Mouse (Mus musculus) CD4-positive, CD25-positive, alpha-beta regulatory T cell, adult 4 months (primary cell): Measurements from ENCODE around the gene Ccnc. TPM values are rescaled to one million over a fixed set of nuclear protein-coding genes. Genes with fewer than 3 reads are reported as not detected.
"Not testable (repeated sequence)": the region's sequence is repeated elsewhere in the genome, so short reads cannot be mapped to it uniquely, and the experiment has no call there.

Experiments used
- ATAC-seq: one replicate; pipeline ENCODE4 v1.8.0; 2017
- polyA plus RNA-seq, 2 experiments: library from polyadenylated mRNA; unstranded; fragments of 100-300 nt; shearing (Covaris generic); gene quantifications; one replicate each; pipeline ENCODE4 v1.2.1; 2017

The Ccnc gene
- polyA plus RNA-seq, 2 experiments from 2014 or later = 40.5 to 51.1 TPM

DNA sequence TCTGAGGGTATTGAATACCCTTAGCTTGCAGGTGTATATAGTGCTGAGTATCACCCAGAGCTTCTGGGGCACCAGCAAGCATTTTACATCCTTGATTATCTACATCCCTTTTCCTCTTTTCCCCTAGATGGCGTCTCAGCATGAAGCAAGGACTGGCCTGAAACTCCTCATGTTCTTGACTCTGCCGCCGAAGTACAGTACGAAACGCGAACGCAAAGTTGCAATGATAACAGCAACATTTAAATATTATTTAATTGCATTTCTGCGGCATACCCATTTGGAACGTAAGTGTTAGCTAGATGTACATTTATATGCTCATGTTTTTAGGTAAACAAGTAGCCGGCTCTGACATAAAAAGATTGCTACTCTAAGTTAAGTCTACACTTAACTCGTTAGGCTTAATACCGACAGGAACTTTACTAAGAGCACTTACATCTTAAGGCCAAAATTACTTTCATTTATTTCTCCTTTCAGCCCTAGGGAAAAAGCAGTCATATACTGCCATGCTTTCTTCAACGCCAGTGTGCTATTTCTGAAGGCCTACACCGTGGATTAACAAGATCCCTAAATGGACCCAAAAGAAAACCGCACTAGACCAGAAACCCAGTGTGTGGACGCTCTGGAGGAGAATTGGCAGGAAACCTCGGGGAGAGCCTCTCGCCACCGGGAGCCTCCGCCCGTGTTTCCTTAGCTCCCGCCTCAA is 438 bp upstream of the Ccnc start:
- peak; percentile 31 for ATAC-seq

DNA sequence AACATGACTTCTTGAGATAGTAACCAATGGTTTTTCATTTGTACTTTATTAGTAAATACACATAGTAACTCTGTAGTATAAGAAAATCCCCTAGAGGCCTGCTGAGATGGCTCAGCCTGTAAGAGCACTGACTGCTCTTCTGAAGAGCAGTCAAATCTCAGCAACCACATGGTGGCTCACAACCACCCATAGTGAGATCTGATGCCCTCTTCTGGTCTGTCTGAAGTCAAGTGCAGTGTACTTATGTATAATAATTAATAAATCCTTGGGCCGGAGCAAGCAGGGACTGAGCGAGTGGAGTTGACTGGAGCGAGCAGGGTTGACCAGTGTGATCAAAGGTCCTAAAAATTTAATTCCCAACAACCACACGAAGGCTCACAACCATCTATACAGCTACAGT is 11.7 kb downstream of the Ccnc start:
- ATAC-seq = peak; percentile 49

DNA sequence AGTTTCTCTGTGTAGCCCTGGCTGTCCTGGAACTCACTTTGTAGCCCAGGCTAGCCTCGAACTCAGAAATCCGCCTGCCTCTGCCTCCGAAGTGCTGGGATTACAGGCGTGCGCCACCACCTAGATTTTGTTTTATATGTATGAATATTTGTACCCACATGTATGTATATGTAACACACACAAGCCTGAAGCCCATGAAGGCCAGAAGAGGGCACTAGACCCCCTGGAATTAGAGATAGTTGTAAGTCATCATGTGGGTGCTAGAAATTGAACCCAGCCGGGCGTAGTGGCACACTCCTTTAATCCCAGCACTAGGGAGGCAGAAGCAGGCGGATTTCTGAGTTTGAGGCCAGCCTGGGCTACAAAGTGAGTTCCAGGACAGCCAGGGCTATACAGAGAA is 16.6 kb downstream of the Ccnc start:
- ATAC-seq = not testable (repeated sequence)

DNA sequence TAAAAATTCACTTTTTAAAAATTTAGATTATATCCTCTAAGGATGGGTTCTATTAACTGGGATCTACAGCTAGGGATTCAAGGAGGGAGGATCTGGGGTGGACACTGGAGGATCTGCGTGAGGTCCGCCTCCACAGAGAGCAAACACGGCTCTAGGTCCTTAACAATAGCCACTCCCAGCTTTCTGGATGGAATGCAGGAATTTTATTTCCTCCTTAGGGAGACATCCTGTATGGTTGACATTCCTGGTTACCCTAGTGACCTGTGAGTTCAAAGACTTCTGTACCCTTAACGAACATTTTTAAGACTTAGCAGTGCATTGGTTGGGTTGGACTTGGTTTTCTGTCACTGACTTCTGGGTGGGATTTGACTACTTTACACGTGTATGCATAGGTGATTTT is 18.2 kb downstream of the Ccnc start:
- ATAC-seq = no peak

DNA sequence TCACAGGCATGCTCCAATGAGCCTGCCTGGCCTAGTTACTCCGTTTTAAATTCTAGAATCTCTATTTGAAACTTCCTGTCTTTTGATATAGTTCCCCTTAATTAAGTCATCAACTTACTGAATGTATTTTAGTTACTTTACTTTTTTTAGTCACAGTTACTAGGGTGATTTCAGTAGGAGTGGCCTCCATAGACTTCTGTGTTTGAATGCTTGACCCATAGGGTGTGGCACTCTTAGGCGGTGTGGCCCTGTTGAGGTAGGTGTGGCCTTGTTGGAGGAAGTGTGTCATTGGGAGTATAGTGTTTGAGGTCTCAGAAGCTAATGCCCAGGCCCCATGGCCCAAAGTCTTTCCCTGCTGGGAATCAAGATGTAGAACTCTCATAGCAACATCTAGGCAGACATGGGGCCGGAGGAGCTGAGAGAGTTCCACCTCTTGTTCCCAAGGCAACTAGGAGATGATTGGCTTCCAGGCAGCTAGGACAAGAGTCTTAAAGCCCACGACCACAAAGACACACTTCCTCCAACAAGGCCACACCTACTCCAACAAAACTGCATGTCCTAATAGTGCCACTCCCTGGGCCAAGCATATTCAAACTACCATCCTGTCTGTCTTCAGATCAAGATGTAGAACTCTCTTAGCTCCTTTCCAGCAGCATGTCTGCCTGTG is 27.8 kb downstream of the Ccnc start:
- ATAC-seq = peak; percentile 56

DNA sequence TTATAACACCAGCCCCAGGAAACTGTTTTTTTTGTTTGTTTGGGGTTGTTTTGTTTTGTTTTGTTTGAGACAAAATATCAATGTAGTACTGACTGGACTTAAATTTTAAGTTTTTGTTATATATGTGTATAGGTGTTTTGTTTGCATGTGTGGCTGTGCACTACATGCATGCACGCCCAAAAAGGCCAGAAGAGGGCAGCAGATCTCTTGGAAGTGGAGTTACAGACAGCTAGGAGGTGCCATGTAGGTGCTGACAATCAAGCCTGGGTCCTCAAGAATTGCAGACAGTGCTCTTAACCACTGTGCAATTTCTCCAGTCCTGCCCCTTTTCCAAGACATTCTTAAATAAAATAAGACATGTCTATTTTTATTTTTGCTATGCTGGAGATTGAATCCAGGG is 31.4 kb downstream of the Ccnc start:
- no peak for ATAC-seq

DNA sequence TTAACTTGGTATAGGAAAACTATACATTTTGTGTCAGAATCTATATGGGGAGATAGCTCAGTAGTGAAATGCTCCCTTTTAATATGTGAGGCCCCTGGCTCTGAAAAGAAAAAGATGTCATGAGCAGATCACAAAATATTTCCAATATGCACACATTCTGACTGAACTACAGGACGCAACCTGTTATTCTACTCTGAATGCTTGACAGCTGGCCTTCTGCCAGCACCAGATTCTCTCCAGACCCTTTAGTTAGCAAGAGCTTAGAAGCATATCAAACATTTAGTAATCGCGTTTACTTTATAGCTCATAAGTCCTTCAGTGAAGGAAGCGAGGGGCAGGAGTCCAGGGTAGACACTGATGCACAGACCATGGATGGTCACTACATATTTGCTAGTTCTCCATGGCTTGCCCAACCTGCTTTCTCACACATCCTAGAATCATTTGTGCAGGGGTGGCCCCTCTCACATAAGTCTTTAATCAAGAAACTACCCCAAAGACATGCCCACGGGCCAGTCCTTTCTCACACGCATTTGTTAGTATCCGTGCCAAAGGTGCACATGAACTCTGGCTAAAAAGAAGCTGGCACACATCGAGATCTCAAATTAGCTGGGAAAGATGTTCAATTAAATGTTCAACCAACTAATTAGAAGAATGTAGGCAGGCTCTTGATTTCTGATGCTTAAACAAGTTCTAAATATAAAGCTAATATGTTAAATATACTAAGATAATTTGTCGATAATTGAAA is 34.1 kb downstream of the Ccnc start:
- ATAC-seq = no peak

DNA sequence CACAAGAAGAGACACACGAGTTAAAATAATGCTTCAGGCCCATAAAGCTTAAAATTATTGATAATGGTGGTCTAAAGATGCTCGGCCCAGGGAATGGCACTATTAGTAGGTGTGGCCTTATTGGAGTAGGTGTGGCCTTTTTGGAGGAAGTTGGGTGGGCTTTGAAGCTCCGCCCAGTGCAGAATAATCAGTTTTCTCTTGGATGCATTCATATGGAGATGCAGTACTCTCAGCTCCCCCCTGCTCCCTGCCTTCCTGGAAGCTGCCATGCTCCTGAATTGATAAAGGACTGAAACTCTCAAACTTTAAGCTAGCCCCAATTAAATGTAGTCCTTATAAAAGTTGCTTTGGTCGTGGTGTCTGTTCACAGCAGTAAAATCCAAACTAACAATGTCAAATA is 36.3 kb downstream of the Ccnc start:
- no peak for ATAC-seq

DNA sequence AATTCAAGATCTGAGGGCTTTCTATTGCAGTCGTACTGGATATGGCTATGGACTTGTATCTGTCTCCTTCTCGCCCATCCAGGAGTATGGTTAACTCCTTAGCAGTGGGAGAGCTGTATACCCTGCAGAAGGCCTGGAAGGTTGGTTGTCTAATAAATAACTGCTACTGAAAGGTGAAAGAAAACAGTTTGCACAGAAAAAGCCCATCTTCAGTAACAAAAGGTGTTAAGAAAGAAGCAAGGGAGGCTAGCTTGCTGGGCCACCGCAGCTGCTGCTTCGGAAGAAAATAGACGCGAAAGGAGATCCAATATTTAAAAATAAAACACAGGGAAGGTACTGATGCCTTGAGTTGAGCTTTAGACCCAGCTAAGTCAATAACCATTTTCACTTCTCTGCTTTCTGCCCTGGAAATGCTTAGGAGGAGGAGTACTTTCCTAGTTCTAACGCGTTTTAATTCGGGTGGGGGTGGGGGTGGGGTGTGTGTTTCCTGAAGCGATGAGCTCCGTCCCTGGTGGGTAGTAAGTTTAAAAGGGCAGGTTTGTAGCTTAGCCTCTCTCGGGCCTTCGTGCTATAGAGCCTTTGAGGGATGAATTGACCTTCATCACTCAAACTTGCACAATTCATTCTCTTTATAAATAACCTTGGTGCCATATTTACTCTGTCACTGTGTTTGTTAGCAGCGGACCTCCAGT is 38.8 kb downstream of the Ccnc start:
- ATAC-seq = peak; percentile 15

DNA sequence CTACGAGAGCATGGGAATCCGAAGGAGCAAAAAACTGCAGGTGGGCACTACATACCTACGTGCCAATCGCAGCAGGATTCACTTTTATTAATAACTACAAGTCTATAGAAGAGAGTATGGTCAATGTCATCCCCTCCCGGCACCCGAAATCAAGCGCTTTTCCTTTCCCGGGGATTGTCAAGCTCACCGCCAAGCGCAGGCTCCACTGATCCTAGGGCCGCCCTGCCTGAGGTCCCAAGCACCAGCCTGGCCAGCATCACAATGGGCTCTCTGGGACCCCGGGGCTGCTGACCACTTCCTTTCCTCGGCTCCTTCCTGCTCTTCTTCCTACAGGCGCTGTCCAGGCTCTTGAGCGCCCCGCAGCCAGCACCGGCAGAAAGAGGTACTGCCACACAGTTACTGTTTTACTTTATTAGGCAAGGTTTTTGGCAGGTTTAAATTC is 39.4 kb downstream of the Ccnc start, which contains the start of the genes Usp45 and Tstd3:
Usp45 (plus strand) TSS at position 294 of the 442 bp plus-strand sequence.
Tstd3 (minus strand) TSS at position 350 of the 442 bp plus-strand sequence.
- peak; percentile 100 for ATAC-seq

DNA sequence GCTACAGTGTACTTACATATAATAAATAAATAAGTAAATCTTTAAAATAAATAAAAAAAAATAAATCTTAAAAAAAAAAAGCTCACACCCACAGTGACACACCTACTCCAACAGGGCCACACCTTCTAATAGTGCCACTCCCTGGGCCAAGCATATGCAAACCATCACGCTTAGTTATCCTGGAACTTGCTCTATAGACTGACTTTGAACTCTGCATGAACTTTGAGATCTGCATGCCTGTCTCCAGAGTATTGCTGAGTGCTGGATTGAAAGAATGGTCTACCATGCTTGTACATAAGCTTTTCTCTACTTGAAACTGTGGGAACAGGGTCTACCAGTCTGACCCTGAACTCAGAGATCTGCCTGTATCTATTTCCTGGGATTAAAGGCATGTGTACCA is 43.6 kb downstream of the Ccnc start:
- ATAC-seq = no peak

DNA sequence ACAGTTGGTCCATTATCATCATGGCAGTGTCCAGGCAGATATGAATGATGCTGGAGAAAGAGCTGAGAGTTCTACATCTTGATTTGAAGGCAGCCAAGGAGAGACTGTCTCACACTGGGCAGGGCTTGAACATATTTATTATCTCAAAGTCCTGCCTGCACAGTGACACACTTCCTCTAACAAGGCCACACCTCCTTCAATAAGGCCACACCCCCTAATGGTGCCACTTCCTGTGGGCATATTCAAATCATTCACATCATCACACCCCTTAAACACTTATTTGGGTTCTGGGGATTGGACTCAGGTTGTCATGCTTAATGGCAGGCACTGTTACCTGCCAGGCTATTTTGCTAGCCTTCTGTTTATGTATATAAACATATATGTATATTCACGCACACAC is 44.8 kb downstream of the Ccnc start:
- no peak for ATAC-seq

DNA sequence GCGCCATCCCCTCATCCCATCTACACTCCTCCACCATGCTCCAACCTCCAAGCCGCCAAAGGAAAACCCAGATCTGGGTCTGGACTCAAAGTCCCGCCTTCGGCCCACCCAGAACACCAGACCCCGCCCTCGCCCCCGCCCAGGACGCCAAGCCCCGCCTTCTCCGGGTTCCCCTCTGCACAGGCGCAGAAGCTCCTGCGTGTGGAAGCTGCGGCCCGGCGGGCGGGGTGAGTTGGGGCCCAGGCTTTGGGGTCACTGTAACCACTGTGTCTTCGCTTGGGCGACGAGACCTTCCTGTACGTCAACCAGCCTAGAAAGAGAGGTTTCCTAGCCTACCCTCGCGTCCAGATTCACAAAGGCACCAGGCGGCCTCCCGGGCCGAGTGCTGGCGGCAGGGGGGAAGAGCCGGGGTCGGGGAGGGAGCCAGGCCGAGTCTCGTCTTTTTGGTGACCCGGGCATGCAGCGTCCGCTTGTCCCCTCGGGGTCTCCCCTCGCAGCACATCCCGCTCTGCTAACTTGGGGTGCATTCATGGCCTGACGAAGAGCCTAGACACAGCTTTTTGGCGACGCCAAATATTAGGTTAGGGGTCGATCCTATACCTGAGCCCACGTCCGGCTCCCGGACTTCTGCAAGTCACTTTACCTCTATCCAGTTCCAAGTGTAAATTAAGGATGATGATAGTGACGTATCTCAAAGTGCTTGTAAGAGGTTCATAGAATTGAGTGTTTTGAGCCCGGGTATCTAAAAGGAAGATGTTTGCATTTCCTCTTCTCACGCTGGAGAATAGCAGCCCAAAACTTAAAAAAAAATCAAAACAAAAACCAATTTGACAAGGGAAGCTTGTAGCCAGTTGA is 48.8 kb downstream of the Ccnc start:
- ATAC-seq = peak; percentile 84

DNA sequence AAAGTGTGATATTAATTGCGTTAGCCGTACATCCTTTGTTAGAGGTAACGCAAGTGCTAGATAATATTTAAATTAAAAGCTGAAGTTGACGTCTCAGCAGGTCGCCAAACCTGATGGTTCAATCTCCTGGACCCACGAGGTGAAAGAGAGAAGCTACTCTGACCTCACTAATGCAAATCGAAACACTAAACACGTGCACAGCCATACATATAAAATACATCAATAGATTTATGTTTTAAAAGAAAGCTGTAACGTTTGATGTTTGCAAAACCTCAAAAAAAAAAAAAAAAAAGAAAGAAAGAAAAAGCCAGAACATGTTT is 49.4 kb downstream of the Ccnc start:
- peak; percentile 42 for ATAC-seq

DNA sequence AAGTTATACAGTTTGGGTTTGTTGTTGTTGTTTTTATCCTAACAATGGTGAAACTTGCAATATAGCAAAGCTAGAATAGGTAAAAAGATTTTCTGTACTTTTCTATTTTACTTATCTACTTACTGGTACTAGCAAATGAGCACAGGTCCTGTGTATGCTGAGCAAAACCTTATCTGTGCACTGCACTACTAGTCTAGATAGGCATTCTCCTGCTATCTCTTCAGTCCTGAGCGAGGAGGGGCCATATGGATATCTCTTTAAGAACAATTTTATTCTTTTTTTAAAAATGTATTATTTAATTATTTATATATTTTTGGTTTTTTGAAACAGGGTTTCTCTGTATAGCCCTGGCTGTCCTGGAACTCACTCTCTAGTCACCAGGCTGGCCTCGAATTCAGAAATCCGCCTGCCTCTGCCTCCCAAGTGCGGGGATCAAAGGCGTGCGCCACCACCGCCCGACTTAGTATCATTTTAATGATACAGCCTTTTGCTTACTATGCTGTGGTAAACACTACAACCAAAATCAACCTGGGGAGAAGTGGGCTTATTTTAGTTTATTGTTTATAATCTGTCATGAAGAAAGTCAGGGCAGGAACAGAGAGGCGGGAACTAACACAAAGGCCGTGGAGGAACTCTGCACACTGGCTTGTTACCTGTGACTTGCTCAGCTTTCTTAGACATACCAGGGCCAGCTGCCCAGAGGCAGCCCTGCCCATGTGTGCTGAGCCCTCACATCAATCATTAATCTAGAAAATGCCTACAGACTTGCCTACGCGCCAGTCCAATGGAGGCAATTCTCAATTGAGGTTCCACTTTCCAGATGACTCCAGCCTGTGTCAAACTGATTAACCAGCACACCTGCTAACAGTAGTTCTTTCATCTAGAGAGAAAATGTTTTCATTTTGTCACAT is 53.6 kb downstream of the Ccnc start:
- no peak for ATAC-seq

DNA sequence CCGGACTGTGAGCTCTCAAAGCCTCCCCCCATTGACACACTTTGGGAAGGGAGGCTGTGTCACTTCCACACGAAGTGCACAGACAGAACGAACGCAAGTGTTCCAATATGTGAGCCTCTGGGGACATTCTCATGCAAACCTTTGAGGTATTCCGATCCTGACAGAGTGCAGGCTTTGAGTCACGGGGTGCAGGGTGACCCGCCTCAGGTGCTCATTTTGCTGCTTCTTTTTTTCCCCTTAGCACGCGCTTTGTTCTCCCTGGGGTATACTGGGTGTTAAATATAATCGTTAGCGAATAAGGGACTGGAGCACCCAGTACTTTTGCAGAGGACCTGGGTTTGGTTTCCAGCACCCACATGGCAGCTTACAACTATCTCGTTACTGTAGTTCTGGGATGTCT is 58.8 kb downstream of the Ccnc start:
- no peak for ATAC-seq

DNA sequence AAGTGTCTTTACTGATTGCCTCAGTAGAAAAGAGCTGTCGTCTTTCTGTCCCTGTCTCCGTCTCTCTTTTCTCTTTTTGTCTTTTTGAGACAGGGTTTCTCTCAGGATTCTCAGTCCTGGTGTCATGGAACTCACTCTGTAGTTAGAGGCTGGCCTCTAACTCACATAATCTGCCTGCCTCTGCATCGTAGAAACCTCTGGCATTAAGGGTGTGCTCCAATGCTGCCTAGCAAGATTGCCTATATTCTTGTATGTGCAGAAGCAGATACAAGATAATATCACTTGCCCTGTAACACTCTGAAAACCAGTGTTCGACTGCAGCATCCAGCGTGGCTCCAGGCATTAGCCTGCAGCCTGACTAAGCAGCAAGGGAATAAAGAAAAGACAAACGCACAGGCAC is 61.4 kb downstream of the Ccnc start:
- ATAC-seq = no peak

DNA sequence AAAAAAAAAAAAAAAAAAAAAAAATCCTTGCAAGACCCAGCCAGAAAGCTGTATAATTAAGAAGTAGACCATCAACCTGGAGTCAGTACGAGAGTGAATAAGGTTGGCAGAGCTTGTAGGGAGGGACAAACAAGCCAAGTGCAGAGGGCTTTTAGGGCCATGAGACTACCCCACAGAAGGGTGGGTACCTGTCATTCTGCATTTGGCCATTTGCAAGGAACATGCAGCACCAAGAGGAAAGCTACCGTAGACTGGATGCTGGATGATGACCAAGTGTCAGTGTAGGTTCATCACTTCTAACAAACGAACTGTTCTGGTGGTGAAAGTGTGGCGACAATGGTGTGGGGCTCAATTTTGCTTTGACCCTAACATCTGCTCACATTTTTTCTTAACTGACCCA is 62.3 kb downstream of the Ccnc start:
- no peak for ATAC-seq

DNA sequence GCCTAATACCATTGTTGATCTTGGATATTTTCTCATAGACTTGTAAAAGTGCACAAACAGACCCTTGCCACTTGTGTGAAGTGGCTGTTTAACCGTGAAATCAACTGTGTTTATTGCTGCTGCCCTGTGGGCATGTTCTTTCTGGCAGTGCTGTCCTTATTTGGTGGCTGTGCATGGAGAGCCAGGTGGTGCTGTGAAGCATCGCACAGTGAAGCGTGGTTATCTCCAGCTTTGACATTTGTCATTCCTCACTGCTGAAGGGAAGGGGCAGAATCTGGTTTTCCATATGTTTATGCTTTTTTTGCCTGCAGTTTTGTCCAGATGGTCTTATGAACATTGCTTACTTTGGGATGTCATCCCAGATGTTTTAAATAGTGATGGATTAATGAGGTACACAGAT is 66.1 kb downstream of the Ccnc start:
- no peak for ATAC-seq

DNA sequence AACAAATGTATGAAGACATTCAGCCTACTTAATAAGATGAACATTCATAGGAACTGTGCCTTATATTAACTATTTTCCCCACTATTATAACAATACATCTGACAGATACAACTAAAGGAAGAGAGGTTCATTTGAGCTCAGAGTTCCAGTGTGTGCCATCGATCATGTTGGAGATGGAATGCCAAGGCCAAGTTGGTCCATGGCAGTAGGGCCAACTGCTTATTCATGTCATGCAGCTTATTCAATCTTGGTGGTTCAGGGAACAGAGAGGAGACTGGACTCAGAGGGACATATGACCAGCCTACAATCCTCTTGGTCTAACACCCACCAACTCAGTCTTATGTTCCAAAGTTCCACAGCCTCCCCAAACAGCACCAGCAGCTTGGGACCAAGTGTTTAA is 73.5 kb downstream of the Ccnc start:
- no peak for ATAC-seq

DNA sequence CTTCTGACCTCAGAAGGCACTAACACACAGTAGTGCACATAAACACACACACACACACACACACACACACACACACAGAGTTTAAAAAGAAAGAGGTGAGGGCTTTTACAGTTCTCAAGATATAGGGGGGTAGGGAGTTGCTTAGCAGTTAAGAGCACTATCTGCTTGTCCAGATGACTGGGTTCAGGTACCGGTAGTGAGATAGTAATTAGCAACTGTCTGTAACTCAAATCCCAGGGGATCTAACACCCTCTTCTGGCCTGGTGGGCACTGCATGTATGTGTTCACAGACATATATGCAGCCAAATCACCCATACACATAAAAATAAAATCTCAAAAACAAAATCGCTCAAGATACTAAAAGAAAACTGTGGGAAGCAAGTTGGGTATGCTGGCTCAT is 74.1 kb downstream of the Ccnc start:
- ATAC-seq = no peak
